ENCODE assay signal across 32 mouse cellular contexts in the genomic region with DNA sequence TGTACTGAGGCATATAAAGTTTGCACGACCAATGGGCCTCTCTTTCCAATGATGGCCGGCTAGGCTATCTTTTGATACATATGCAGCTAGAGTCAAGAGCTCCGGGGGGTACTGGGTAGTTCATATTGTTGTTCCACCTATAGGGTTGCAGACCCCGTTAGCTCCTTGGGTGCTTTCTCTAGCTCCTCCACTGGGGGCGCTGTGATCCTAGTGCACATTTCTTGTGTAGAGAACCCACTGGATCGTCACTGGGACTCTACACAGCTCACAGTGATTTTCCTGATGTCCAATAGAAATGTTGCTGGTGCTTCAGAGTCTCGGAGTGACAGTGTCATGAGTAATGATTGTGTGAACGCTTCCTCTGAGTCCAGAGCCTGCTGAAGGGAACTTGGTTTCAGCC. TPM values are rescaled to one million over a fixed set of nuclear protein-coding genes. Genes with fewer than 3 reads are reported as not detected.
DNase-seq lines count a peak whose midpoint lies in the region; ATAC-seq and TF ChIP-seq lines count a peak whose summit lies in the region.
"Not testable (repeated sequence)": the region's sequence is repeated elsewhere in the genome, so short reads cannot be mapped to it uniquely, and the experiment has no call there.
"Had no signal": no experiment of that assay in that cellular context is flagged by ENCODE, and none has a peak within 500 bp of the region (broad histone marks: within the 10 kb centered on the region; RNA-seq: fewer than 3 reads in every experiment).

No protein-coding gene starts in this region.

- 77% methylated on average over 8 of the region's 8 CpGs for WGBS in hindbrain, postnatal 0 days
- 66% methylated on average over 7 of the region's 8 CpGs for WGBS in lung, postnatal 0 days

- not testable (repeated sequence) for H3K36me3 ChIP-seq in ES-E14 (ENCODE audit: control insufficient read depth, insufficient read depth, low read length, poor library complexity, severe bottlenecking); hindbrain, postnatal 0 days (ENCODE audit: insufficient read depth, low read length); lung, postnatal 0 days (ENCODE audit: insufficient read depth, low read length); testis, adult 2 months (ENCODE audit: control insufficient read depth, insufficient read depth, low read length)

- not testable (repeated sequence) for H3K27me3 ChIP-seq in hindbrain, postnatal 0 days (ENCODE audit: insufficient read depth, low read length); lung, postnatal 0 days (replicated peaks; ENCODE audit: insufficient read depth, low read length); testis, adult 2 months (ENCODE audit: control insufficient read depth, insufficient read depth, low read length)

- not testable (repeated sequence) for TF ChIP-seq EP300 in lung, postnatal 0 days (IDR thresholded peaks at IDR 0.05)

- peak; percentile 6; the same call in 1 of the 2 replicates for TF ChIP-seq CTCF in brain, embryonic 14.5 days (IDR thresholded peaks at IDR 0.05; ENCODE audit: borderline replicate concordance, extremely low read depth, insufficient read depth, insufficient read length)
- TF ChIP-seq CTCF in gastrocnemius, adult 2 months (IDR thresholded peaks at IDR 0.05), result peak; percentile 34; the same call in 1 of the 2 replicates
- TF ChIP-seq CTCF in hindbrain, postnatal 0 days (IDR thresholded peaks at IDR 0.05; ENCODE audit: low read depth), result peak; percentile 51
- TF ChIP-seq CTCF in lung, postnatal 0 days (IDR thresholded peaks at IDR 0.05), result peak; percentile 53
- TF ChIP-seq CTCF in testis, adult 2 months (IDR thresholded peaks at IDR 0.05; ENCODE audit: control insufficient read depth, insufficient read depth, insufficient replicate concordance, low read depth, low read length), result peak; percentile 40; the same call in 1 of the 2 replicates

- ATAC-seq in hindbrain, postnatal 0 days; lung, postnatal 0 days: not testable (repeated sequence)

- not testable (repeated sequence) for H3K4me1 ChIP-seq in ES-E14 (ENCODE audit: control insufficient read depth in 2 of 2, insufficient read depth in 2 of 2, low read length in 2 of 2, poor library complexity in 1 of 2); hindbrain, postnatal 0 days (ENCODE audit: insufficient read depth, low read length); lung, postnatal 0 days (ENCODE audit: insufficient read depth, low read depth, low read length); testis, adult 2 months (ENCODE audit: control insufficient read depth, insufficient read depth, low read length)

- intact Hi-C loops in gastrocnemius, adult 2 months (cut with DNase I); left cerebral cortex, postnatal 4 days (cut with DNase I): not testable (repeated sequence)

- TF ChIP-seq POLR2A in brain, embryonic 14.5 days (IDR thresholded peaks at IDR 0.05; ENCODE audit: borderline replicate concordance, extremely low read depth, insufficient read depth, insufficient read length, poor library complexity, severe bottlenecking); testis, adult 2 months (IDR thresholded peaks at IDR 0.05; ENCODE audit: control insufficient read depth, low read depth, low read length): not testable (repeated sequence)

- peak; percentile 11 for DNase-seq in A20 (ENCODE audit: low read depth, low spot score)
- peak; percentile 46 for DNase-seq in ES-E14 (ENCODE audit: low read depth, low spot score)
- DNase-seq in brain, embryonic 14.5 days (ENCODE audit: low read depth); gastrocnemius, adult 2 months; hindbrain, postnatal 0 days (ENCODE audit: low spot score); lung, postnatal 0 days (ENCODE audit: low spot score): not testable (repeated sequence)
- DNase-seq in left cerebral cortex, postnatal 4 days, result peak; percentile 30

- not testable (repeated sequence) for H3K27ac ChIP-seq in ES-E14 (ENCODE audit: insufficient read depth, low read depth, low read length, poor library complexity, severe bottlenecking); gastrocnemius, adult 2 months; hindbrain, postnatal 0 days; lung, postnatal 0 days (ENCODE audit: low read length); testis, adult 2 months (ENCODE audit: control insufficient read depth, insufficient read depth, low read depth, low read length)

- H3K4me2 ChIP-seq in hindbrain, postnatal 0 days (ENCODE audit: low read depth, low read length); lung, postnatal 0 days (replicated peaks; ENCODE audit: low read depth, low read length): not testable (repeated sequence)

- H3K9me3 ChIP-seq in ES-E14 (ENCODE audit: control insufficient read depth, insufficient read depth, low read depth, low read length); hindbrain, postnatal 0 days (ENCODE audit: low read length); lung, postnatal 0 days (ENCODE audit: low read length): not testable (repeated sequence)

- in situ Hi-C loops in ES-E14 (cut with MboI; ENCODE audit: low sequenced_read_pairs in 2 of 2, unreplicated experiment in 2 of 2), result loop anchor here in 1 of 2 experiments (25.0 kb wide), 1 partner anchor 1165 kb away; no protein-coding TSS in a partner anchor

- not testable (repeated sequence) for H3K4me3 ChIP-seq in ES-E14 (ENCODE audit: insufficient read depth in 1 of 2, low read depth in 1 of 2, low read length in 2 of 2, poor library complexity in 1 of 2, severe bottlenecking in 1 of 2); gastrocnemius, adult 2 months; hindbrain, postnatal 0 days (ENCODE audit: low read length); lung, postnatal 0 days (ENCODE audit: low read depth, low read length); testis, adult 2 months (ENCODE audit: control insufficient read depth, low read depth, low read length)

- not testable (repeated sequence) for H3K9ac ChIP-seq in ES-E14 (ENCODE audit: insufficient read depth, low read depth, low read length, poor library complexity, severe bottlenecking); hindbrain, postnatal 0 days (replicated peaks; ENCODE audit: low read length); lung, postnatal 0 days (replicated peaks; ENCODE audit: low read depth)

RNA-seq across cellular contexts. Expression of a gene that starts 8.1 kb away (rescaled TPM):
- 53.5 and 55.7 TPM in 2 replicates for total RNA-seq in ES-E14 (2012; rRNA removed)
- polyA plus RNA-seq in brain, embryonic 14.5 days (2012; rRNA removed), result 22.6 and 33.6 TPM in 2 replicates
- 10 to 100 TPM; 10.7 to 18.1 TPM for total RNA-seq in gastrocnemius, adult 2 months (2021)
- 35.7 and 47.2 TPM in 2 replicates for total RNA-seq in hindbrain, postnatal 0 days (2014; rRNA removed)
- 24.6 and 25.3 TPM in 2 replicates for polyA plus RNA-seq in hindbrain, postnatal 0 days (2015; fragmentation: Nextera tagmentation; extraction: Ambion mirVana)
- total RNA-seq in left cerebral cortex, postnatal 4 days (2021), result 10 to 100 TPM; 20.6 to 21.3 TPM
- polyA plus RNA-seq in lung, postnatal 0 days (2015; fragmentation: Nextera tagmentation; extraction: Ambion mirVana), result 23.7 and 45.9 TPM in 2 replicates
- 1.8 and 2.2 TPM in 2 replicates for polyA plus RNA-seq in testis, adult 2 months (2012; rRNA removed)
- polyA plus RNA-seq: activated CD4-positive, CD25-positive, alpha-beta regulatory T cell, adult 4 months; G1E had no signal

RNA-seq across cellular contexts. Expression of a gene that starts 24.2 kb away (rescaled TPM):
- not detected in 2 replicates for total RNA-seq in ES-E14 (2012; rRNA removed)
- 0.15 and 0.22 TPM in 2 replicates for polyA plus RNA-seq in brain, embryonic 14.5 days (2012; rRNA removed)
- not detected for total RNA-seq in gastrocnemius, adult 2 months (2021)
- total RNA-seq in hindbrain, postnatal 0 days (2014; rRNA removed), result not detected in 2 replicates
- polyA plus RNA-seq in hindbrain, postnatal 0 days (2015; fragmentation: Nextera tagmentation; extraction: Ambion mirVana), result 0.19 TPM in 1 of 2 replicates, not detected in the other
- under 1 TPM in 1 of 2 experiments, not detected in 1; 0.24 TPM for total RNA-seq in left cerebral cortex, postnatal 4 days (2021)
- 0.23 and 0.69 TPM in 2 replicates for polyA plus RNA-seq in lung, postnatal 0 days (2015; fragmentation: Nextera tagmentation; extraction: Ambion mirVana)
- polyA plus RNA-seq in testis, adult 2 months (2012; rRNA removed), result 0.06 TPM in 2 replicates
- total RNA-seq: gastrocnemius, adult 18-20 months; gastrocnemius, postnatal 36 days; heart, adult 8-10 months; heart, postnatal 14 days had no signal
- polyA plus RNA-seq: activated CD4-positive, CD25-positive, alpha-beta regulatory T cell, adult 4 months; G1E; heart, embryonic 14.5 days had no signal

RNA-seq across cellular contexts. Expression of a gene that starts 33.5 kb away (rescaled TPM):
- not detected in 2 replicates for total RNA-seq in ES-E14 (2012; rRNA removed)
- polyA plus RNA-seq in brain, embryonic 14.5 days (2012; rRNA removed), result not detected in 2 replicates
- not detected for total RNA-seq in gastrocnemius, adult 2 months (2021)
- total RNA-seq in hindbrain, postnatal 0 days (2014; rRNA removed), result not detected in 2 replicates
- polyA plus RNA-seq in hindbrain, postnatal 0 days (2015; fragmentation: Nextera tagmentation; extraction: Ambion mirVana), result not detected in 2 replicates
- not detected for total RNA-seq in left cerebral cortex, postnatal 4 days (2021)
- not detected in 2 replicates for polyA plus RNA-seq in lung, postnatal 0 days (2015; fragmentation: Nextera tagmentation; extraction: Ambion mirVana)
- 0.10 TPM in 1 of 2 replicates, not detected in the other for polyA plus RNA-seq in testis, adult 2 months (2012; rRNA removed)
- total RNA-seq: adrenal gland, adult 2 months; adrenal gland, postnatal 36 days; gastrocnemius, adult 18-20 months; gastrocnemius, postnatal 36 days; heart, adult 8-10 months; heart, postnatal 14 days; left cerebral cortex, postnatal 14 days had no signal
- polyA plus RNA-seq: activated CD4-positive, CD25-positive, alpha-beta regulatory T cell, adult 4 months; adrenal gland, adult 2 months; cerebellum, adult 2 months; embryonic facial prominence, embryonic 12.5 days; forebrain, embryonic 14.5 days; frontal cortex, adult 2 months; G1E; heart, embryonic 14.5 days; hindbrain, embryonic 10.5 days; hindbrain, embryonic 16.5 days; intestine, embryonic 15.5 days; large intestine, adult 2 months; limb, embryonic 12.5 days; liver, embryonic 11.5 days; midbrain, embryonic 14.5 days; neural tube, embryonic 15.5 days; stomach, embryonic 16.5 days; thymus, postnatal 0 days had no signal
